Mouse (Mus musculus) forebrain, embryonic 13.5 days (tissue): Measurements from ENCODE around the gene Clec16a. TPM values are rescaled to one million over a fixed set of nuclear protein-coding genes. Genes with fewer than 3 reads are reported as not detected.
A peak's percentile ranks its signal among the peaks of the same experiment; 100 is the strongest.

Experiments used
- ATAC-seq: fragments of 200-750 bp; cut with Nextera tagmentation; 2 replicates; pipeline ENCODE4 v1.8.0; 2017
- H3K27ac ChIP-seq: fragments of 300-500 bp; sonication (generic); 2 replicates; pipeline ENCODE4 v1.5.1; 2015; ENCODE audit warnings: inconsistent platforms, mild to moderate bottlenecking, moderate library complexity
- H3K27me3 ChIP-seq: fragments of 300-500 bp; sonication (generic); 2 replicates; pipeline ENCODE4 v1.6.1; 2015; ENCODE audit warnings: mild to moderate bottlenecking, inconsistent platforms
- H3K36me3 ChIP-seq: fragments of 300-500 bp; sonication (generic); 2 replicates; pipeline ENCODE4 v1.6.1; 2015; ENCODE audit warnings: mild to moderate bottlenecking, inconsistent platforms; ENCODE audit not compliant: poor library complexity, severe bottlenecking
- H3K4me1 ChIP-seq: fragments of 300-500 bp; sonication (generic); 2 replicates; pipeline ENCODE4 v1.6.1; 2015; ENCODE audit warnings: inconsistent platforms
- H3K4me2 ChIP-seq: fragments of 300-500 bp; sonication (generic); 2 replicates; pipeline ENCODE4 v1.6.1; 2015; ENCODE audit warnings: inconsistent platforms, mild to moderate bottlenecking, moderate library complexity
- H3K4me3 ChIP-seq: fragments of 300-500 bp; sonication (generic); 2 replicates; pipeline ENCODE4 v1.5.1; 2015; ENCODE audit warnings: mild to moderate bottlenecking, inconsistent platforms
- H3K9ac ChIP-seq: fragments of 300-500 bp; sonication (generic); 2 replicates; pipeline ENCODE4 v1.6.1; 2015; ENCODE audit warnings: mild to moderate bottlenecking, inconsistent platforms
- H3K9me3 ChIP-seq: fragments of 300-500 bp; sonication (generic); replicated peaks from 2 replicates; pipeline ENCODE4 v1.6.1; 2016; ENCODE audit warnings: inconsistent platforms
- WGBS: fragments of 180-500 bp; shearing (Covaris S2); methylation state at CpG from one replicate; pipeline ENCODE4 v1.1.7; 2015; 5-methylcytosine and 5-hydroxymethylcytosine counted together
- polyA plus RNA-seq: library from polyadenylated mRNA; unstranded; fragments of >200 nt; fragmentation: Nextera tagmentation; extraction: Ambion mirVana; gene quantifications from 2 replicates; pipeline ENCODE4 v1.2.1, GENCODE M21; 2015

The Clec16a gene
- polyA plus RNA-seq, 1 experiment from 2014 or later = 61.7 TPM

- 39% methylated on average over 2 of the region's 2 CpGs for WGBS
- no peaks in the 10 kb centered on the region for H3K4me1 ChIP-seq
- peak; percentile 81 for ATAC-seq
These were observed 24.1 kb upstream of the Clec16a start for GRCm38 (mm10) chr16:10520908-10521614.

GRCm38 (mm10) chr16:10522811-10523210, 22.3 kb upstream of the Clec16a start:
- Histone ChIP-seq H3K9ac (no peak overlapping the region), H3K9me3 (no peaks in the 10 kb centered on the region), H3K36me3 (no peaks in the 10 kb centered on the region), H3K4me3 (no peak overlapping the region), H3K27me3 (no peaks in the 10 kb centered on the region), H3K4me1 (no peaks in the 10 kb centered on the region), H3K4me2 (no peak overlapping the region), H3K27ac (no peak overlapping the region)
- ATAC-seq = no peak
- WGBS = 93% methylated on average over 1 of the region's 1 CpGs

More at GRCm38 (mm10) chr16:10520908-10521614, 24.1 kb upstream of the Clec16a start:
- Histone ChIP-seq H3K9me3 (no peaks in the 10 kb centered on the region), H3K4me3 (no peak overlapping the region), H3K27me3 (no peaks in the 10 kb centered on the region), H3K27ac (no peak overlapping the region), H3K36me3 (no peaks in the 10 kb centered on the region), H3K9ac (no peak overlapping the region), H3K4me2 (no peak overlapping the region)

GRCm38 (mm10) chr16:10523650-10524049, 21.5 kb upstream of the Clec16a start:
- H3K27ac ChIP-seq = no peak overlapping the region
- no peaks in the 10 kb centered on the region for H3K9me3 ChIP-seq
- H3K4me1 ChIP-seq = no peaks in the 10 kb centered on the region
- H3K4me3 ChIP-seq = no peak overlapping the region
- ATAC-seq = no peak
- WGBS = 87% methylated on average over 8 of the region's 8 CpGs
- H3K9ac ChIP-seq = no peak overlapping the region
- H3K4me2 ChIP-seq = no peak overlapping the region
- H3K27me3 ChIP-seq = no peaks in the 10 kb centered on the region
- no peaks in the 10 kb centered on the region for H3K36me3 ChIP-seq

- Histone ChIP-seq H3K4me1 (no peaks in the 10 kb centered on the region), H3K27ac (no peak overlapping the region), H3K4me3 (no peak overlapping the region), H3K4me2 (no peak overlapping the region), H3K36me3 (peaks cover 5% of the 10 kb centered on the region), H3K27me3 (no peaks in the 10 kb centered on the region), H3K9me3 (no peaks in the 10 kb centered on the region), H3K9ac (no peak overlapping the region)
- 80% methylated on average over 4 of the region's 4 CpGs for WGBS
- no peak for ATAC-seq
These were observed 20.1 kb upstream of the Clec16a start for GRCm38 (mm10) chr16:10524866-10525609.

DNA sequence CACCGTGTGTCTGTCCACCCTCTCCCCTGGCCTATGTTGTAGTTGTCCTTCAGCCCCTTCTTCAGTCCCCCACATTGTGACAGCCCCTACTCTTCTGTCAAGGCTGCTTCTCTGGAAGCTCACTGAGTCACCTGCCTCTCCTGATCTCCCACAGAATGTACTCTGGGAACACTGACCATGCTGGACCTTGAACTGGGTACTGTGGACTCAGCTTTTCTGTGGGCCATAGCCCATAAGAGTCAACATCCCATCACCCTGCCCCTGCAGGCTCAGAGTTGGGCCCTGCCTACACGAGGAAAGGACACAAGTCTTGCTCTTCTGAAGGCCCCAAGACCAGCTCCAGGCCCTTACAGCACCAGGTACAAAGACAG, 19.5 kb upstream of the Clec16a start:
- H3K4me3 ChIP-seq = no peak overlapping the region
- peaks cover 10% of the 10 kb centered on the region for H3K36me3 ChIP-seq
- H3K9ac ChIP-seq = no peak overlapping the region
- no peak for ATAC-seq
- no peak overlapping the region for H3K27ac ChIP-seq
- no peaks in the 10 kb centered on the region for H3K9me3 ChIP-seq
- H3K4me2 ChIP-seq = no peak overlapping the region
- H3K4me1 ChIP-seq = no peaks in the 10 kb centered on the region
- H3K27me3 ChIP-seq = no peaks in the 10 kb centered on the region
- WGBS = 62% methylated on average over 2 of the region's 2 CpGs

DNA sequence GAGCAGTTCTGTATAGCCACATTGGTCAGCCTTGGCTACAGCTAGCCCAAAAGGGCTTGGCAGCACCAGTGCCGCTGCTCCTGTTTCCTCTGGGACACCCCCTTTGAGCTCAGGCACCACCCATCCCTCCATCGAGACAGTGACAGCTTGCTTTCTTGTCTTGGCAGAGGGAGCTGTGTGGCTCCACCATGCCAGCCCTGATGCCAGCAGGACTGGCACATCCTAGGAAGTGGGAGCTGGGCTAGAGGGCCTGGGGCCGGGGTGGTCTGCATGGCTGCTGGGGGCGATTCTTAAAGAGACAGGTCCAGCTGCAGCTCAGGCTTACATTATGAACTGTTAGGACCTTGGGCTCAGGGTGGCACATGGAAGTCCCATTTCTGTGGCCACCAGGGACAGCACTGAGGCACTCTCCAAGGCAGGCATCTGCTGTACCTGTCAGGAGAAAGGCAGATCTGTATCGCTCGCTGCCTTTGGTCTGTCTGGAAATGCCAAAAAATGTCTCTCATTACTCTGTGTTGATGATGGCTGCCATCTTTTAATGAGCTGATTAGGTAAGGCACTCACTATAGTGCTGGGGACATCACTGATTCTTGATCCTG, 18.0 kb upstream of the Clec16a start:
- Histone ChIP-seq H3K27me3 (no peaks in the 10 kb centered on the region), H3K27ac (no peak overlapping the region), H3K4me2 (no peak overlapping the region), H3K9ac (peak overlapping the region; percentile 26; the same call in 1 of the 2 replicates), H3K36me3 (peaks cover 17% of the 10 kb centered on the region), H3K4me1 (no peaks in the 10 kb centered on the region), H3K4me3 (no peak overlapping the region), H3K9me3 (no peaks in the 10 kb centered on the region)
- WGBS = 75% methylated on average over 6 of the region's 6 CpGs
- ATAC-seq = peak; percentile 48; the same call in 1 of the 2 replicates

DNA sequence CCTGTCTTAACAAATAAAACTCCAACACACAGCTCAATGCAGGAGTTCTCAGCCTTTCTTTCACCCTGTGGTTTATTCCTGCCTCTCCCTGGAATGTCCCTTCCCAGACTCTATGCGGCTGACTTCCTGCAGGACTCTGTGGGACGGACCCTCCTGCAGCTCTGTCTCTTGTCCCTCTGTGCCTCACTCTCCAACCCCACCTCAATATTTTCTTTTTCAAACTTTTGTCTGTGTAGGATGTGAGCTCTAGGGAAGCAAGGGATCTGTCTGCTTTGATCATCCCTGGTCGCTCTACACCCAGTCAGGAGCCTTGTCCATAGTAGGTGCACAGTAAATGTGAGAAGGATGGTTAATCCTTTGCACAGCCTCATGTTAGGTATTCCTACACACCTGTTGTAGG, 16.8 kb upstream of the Clec16a start:
- Histone ChIP-seq H3K36me3 (peaks cover 17% of the 10 kb centered on the region), H3K27me3 (no peaks in the 10 kb centered on the region), H3K9ac (no peak overlapping the region), H3K4me1 (no peaks in the 10 kb centered on the region), H3K9me3 (no peaks in the 10 kb centered on the region), H3K27ac (no peak overlapping the region), H3K4me2 (no peak overlapping the region), H3K4me3 (no peak overlapping the region)
- 91% methylated on average over 3 of the region's 3 CpGs for WGBS
- no peak for ATAC-seq

- Histone ChIP-seq H3K9ac (no peak overlapping the region), H3K4me1 (peaks cover 6% of the 10 kb centered on the region; the same call in 1 of the 2 replicates), H3K4me2 (no peak overlapping the region), H3K4me3 (no peak overlapping the region), H3K9me3 (no peaks in the 10 kb centered on the region), H3K36me3 (peaks cover 17% of the 10 kb centered on the region), H3K27me3 (no peaks in the 10 kb centered on the region), H3K27ac (no peak overlapping the region)
- WGBS = 96% methylated on average over 4 of the region's 4 CpGs
- no peak for ATAC-seq
These were observed 15.0 kb upstream of the Clec16a start for GRCm38 (mm10) chr16:10530179-10530578.

DNA sequence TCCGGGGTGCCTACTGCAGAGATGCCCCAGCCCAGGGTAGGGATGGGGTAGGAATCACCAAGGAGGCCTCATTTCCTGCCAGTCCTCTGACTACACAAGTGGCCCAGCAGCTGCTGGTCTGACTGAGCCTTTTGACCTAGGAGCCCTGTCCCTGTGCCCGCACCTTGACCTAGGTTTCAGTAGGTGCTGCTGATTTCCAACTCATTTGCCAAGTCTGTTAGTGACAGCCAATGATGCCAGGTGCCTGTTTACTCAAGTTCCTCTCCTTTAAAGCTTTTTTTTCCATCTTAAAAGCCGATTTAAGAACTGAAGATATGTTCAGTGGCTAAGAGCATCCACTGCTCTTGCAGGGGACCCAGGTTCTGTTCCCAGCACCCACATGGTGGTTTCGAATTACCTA, 11.4 kb upstream of the Clec16a start:
- H3K9ac ChIP-seq = no peak overlapping the region
- no peak for ATAC-seq
- no peak overlapping the region for H3K4me3 ChIP-seq
- 94% methylated on average over 4 of the region's 4 CpGs for WGBS
- H3K4me1 ChIP-seq = peaks cover 6% of the 10 kb centered on the region; the same call in 1 of the 2 replicates
- no peak overlapping the region for H3K4me2 ChIP-seq
- no peak overlapping the region for H3K27ac ChIP-seq
- no peaks in the 10 kb centered on the region for H3K9me3 ChIP-seq
- peaks cover 24% of the 10 kb centered on the region for H3K36me3 ChIP-seq
- no peaks in the 10 kb centered on the region for H3K27me3 ChIP-seq

DNA sequence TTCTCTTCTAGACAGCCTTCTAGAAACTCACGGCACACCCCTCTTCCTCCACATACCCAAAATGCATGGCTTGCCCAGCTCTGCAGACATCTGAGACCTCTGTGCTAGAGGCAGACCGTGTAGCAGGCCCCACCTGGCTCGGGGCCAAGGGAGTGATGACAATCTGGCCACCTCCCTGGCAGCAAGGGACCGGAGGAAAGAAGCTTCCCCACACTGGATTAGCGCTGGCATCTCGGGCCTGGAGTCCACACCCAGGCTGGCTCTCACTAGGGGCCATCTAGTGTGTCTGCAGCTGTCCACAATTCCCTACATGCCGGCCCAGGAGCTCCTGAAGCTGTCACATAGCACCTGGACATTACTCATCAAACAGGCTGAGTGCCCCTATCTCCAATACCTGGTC, 10.6 kb upstream of the Clec16a start:
- H3K27ac ChIP-seq = no peak overlapping the region
- peaks cover 24% of the 10 kb centered on the region for H3K36me3 ChIP-seq
- H3K9me3 ChIP-seq = no peaks in the 10 kb centered on the region
- peaks cover 13% of the 10 kb centered on the region for H3K4me1 ChIP-seq
- WGBS = 61% methylated on average over 7 of the region's 7 CpGs
- no peaks in the 10 kb centered on the region for H3K27me3 ChIP-seq
- H3K4me2 ChIP-seq = no peak overlapping the region
- no peak for ATAC-seq
- H3K9ac ChIP-seq = no peak overlapping the region
- H3K4me3 ChIP-seq = no peak overlapping the region

DNA sequence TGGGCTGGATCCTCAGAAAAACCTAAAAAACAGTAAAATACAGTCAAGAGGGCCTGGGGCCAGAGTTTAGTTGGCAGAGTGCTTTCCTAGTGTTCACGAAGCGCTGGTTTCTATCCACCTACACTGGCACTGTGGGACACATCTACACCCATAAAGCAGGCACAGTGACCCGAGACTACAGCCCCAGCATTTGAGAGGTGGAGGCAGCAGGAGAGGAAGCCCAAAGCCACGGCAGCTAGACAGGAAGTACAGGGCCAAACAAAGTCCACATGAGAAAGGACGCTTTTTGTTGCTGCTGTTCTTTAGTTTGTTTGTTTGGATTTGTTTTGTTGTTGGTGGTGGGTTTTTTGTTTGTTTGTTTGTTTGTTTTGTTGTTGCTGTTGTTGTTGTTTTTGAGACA, 8.8 kb upstream of the Clec16a start:
- ATAC-seq = no peak

GRCm38 (mm10) chr16:10536961-10537360, 8.2 kb upstream of the Clec16a start:
- Histone ChIP-seq H3K4me2 (no peak overlapping the region), H3K4me1 (peaks cover 37% of the 10 kb centered on the region), H3K27ac (no peak overlapping the region), H3K4me3 (no peak overlapping the region), H3K9me3 (no peaks in the 10 kb centered on the region), H3K36me3 (peaks cover 7% of the 10 kb centered on the region; the same call in 1 of the 2 replicates), H3K9ac (no peak overlapping the region), H3K27me3 (no peaks in the 10 kb centered on the region)
- ATAC-seq = no peak
- 80% methylated on average over 3 of the region's 3 CpGs for WGBS

More for the DNA sequence above, 8.8 kb upstream of the Clec16a start:
- Histone ChIP-seq H3K4me3 (no peak overlapping the region), H3K27ac (no peak overlapping the region), H3K4me1 (peaks cover 31% of the 10 kb centered on the region), H3K9ac (no peak overlapping the region), H3K27me3 (no peaks in the 10 kb centered on the region), H3K36me3 (peaks cover 12% of the 10 kb centered on the region; the same call in 1 of the 2 replicates), H3K4me2 (no peak overlapping the region), H3K9me3 (no peaks in the 10 kb centered on the region)
- WGBS = 86% methylated on average over 5 of the region's 5 CpGs
